Mouse (Mus musculus) left cerebral cortex, postnatal 10 days (tissue): ENCODE measurements around the gene Vmn2r84. TPM values are rescaled to one million over a fixed set of nuclear protein-coding genes. Genes with fewer than 3 reads are reported as not detected.
"Not testable (repeated sequence)": the region's sequence is repeated elsewhere in the genome, so short reads cannot be mapped to it uniquely, and the experiment has no call there.

Experiments used
- DNase-seq, 2 experiments: peaks; one replicate each; pipeline ENCODE4 v3.0.0; 2021 to 2022; ENCODE audit warnings: low spot score in 2 of 2, mixed read lengths in 1 of 2; ENCODE audit errors: extremely low spot score in 1 of 2
- intact Hi-C: fragments of 180-260 bp; cut with DNase I; formaldehyde crosslinking; loops from one replicate; pipeline ENCODE4 v1.15.1; 2025
- total RNA-seq, 2 experiments: library from RNA; stranded (reverse); gene quantifications; 2 replicates each; pipeline ENCODE4 v1.2.3; 2021

Vmn2r84 gene
- total RNA-seq, result under 1 TPM; 0.17 to 0.32 TPM

DNA sequence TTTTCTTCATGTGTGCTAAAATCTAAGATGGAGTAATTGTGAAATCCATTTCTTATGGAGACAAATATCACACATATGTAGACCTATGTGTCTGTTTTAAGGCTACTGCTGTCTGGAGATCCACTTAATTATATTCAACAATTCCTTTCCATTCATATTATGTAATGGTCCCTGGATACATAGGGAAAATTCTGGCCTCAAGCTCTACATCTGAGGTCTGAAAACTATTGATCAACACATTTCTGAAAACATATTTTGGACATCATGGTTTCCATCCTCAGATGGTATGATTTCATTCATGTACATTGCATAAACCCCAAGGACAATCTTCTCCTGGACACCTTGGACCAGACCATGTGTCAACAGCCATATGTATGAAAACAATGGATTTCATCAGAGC is at the start of gene Vmn2r84:
TSS of gene Vmn2r84 (minus strand) at position 101 of the 400 bp plus-strand sequence.
- intact Hi-C loops, result no loop called here
- DNase-seq, result no peak

DNA sequence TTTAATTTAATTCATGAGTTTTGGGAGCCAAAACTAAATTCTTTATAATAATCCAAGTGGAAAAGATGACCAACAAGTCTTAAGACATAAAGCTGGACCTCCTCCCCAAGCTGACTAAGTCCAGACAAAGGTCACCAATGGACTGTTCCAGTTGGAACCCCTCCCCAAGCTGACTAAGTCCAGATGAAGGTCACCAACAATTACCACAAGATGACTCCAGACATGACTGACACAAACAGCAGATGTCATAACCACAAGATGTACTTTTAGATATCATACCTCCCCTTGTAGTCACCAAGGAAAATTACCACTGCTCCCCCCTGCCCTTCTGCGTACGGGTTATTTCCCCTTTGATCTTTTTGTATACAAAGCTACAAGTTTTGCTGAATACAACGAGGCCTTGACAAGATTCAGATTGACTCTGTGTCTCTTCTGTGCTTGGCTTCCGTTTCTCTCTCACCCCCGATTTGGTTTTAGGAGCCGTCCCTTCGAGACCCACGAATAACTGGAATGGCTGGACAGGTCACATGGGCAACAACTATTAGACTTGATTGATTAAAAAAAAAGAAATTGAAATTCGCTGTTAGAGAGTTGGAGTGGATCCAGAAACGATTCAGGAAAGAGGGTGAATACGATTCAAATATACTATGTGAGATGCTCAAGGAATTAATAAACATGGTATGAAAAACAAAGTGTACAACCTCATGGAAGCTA is 40.2 kb upstream of the Vmn2r84 start:
- DNase-seq, intact Hi-C loops: not testable (repeated sequence)

GRCm38 (mm10) chr10:130429603-130430002 is 35.5 kb upstream of the Vmn2r84 start, which contains the start of gene Vmn2r85:
Gene Vmn2r85 (minus strand): TSS chr10:130429703.
- DNase-seq, intact Hi-C loops: not testable (repeated sequence)

GRCm38 (mm10) chr10:130422368-130422767 is 28.2 kb upstream of the Vmn2r84 start:
- intact Hi-C loops, DNase-seq: not testable (repeated sequence)

DNA sequence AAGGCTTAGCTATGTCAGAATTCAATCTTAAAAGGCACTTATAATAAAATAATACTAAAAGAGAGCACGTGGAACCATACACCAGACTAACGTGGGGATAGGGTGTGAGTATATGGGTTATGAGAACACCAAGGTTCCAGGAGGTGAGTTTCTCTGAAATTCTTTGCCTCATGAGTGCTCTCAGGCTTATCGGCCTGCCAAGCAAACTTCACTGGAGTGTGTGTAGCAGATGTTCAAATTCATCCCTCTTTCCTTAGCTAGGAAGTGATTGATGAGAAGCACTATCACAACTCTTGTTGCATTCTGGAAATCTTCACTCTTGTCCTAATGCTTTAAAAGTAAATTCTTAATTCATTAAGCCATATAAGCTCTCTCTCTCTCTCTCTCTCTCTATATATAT is 26.3 kb upstream of the Vmn2r84 start:
- no peak for DNase-seq
- intact Hi-C loops, result no loop called here

GRCm38 (mm10) chr10:130419954-130420353 is 25.8 kb upstream of the Vmn2r84 start:
- intact Hi-C loops, result not testable (repeated sequence)

GRCm38 (mm10) chr10:130416352-130416751 is 22.2 kb upstream of the Vmn2r84 start:
- DNase-seq, result not testable (repeated sequence)

More at GRCm38 (mm10) chr10:130419954-130420353, 25.8 kb upstream of the Vmn2r84 start:
- DNase-seq, result not testable (repeated sequence)

DNA sequence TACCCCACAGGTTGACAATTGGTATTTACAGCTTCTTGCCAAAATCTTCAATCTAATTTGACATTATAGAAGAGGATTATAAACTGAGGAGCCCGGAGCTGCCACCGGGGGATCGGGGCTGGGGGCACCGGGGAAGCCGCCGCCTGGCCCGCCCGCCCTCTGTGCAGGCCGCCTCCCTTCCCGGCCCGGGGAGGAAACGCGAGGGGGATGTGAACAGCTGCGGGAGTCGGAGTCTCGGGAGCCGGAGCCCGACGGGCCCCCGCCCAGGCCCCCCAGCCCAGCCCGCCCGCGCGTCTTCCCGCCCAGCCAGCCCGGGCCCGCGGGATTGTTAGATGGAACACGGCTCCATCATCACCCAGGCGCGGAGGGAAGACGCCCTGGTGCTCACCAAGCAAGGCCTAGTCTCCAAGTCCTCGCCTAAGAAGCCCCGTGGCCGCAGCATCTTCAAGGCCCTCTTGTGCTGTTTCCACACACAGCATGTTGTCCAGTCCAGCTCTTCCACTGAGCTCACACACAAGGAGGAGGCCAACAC is 18.1 kb upstream of the Vmn2r84 start:
- DNase-seq, intact Hi-C loops: not testable (repeated sequence)

More at GRCm38 (mm10) chr10:130416352-130416751, 22.2 kb upstream of the Vmn2r84 start:
- intact Hi-C loops, result not testable (repeated sequence)

GRCm38 (mm10) chr10:130375145-130375544 is 19.0 kb downstream of the Vmn2r84 start:
- intact Hi-C loops, result no loop called here
- DNase-seq, result no peak

DNA sequence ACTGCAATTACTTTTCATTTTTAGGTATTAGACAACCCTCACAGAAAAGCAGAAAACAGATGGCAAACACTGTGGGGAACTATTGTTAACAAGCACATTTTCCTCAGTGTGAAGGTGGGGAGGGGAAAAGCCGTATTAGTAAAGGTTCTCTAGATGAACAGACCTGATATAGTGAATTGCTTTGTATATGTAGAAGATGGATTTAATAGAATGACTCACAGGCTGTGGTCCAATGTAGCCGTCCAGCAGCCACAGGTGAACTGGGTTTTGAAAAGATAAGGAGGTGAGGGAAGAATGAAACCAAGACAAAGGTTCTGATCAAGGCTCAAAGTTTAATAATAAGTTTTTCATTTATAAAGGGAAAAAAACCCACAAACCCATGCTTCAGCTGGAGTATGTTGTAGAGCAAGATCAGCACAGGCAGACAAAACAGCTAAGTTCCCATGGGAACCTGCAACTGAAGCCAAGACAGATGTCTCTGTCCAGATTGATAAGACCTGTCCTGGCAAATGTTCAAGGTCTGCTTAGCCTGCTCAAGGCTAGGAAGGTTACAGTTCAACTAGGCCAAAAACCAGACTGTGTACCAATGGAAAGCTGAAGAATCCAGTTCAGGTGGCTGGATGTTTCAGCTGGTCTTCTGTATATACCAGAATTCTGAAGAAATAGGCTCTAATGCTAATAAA is 21.5 kb downstream of the Vmn2r84 start:
- intact Hi-C loops, result no loop called here
- DNase-seq, result no peak

DNA sequence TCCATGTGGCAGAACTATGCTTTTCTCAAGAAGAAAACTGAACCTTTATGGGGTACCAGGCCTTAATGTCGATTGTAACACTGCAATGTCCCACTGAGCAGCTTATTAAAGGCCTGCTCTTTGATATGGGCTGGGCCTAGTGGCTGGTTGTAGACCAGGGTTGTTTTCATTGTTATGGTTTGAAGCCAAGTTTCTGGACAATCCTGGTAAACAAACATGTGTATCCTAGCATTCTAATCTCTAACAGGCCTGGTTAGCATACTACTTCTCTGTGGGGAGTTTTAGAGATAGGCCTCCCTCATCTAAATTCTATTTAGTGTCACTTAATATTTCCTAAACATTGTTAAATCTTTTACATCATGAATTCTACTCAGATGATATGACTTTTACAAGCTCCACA is 22.5 kb downstream of the Vmn2r84 start:
- intact Hi-C loops, result no loop called here
- no peak for DNase-seq

GRCm38 (mm10) chr10:130370005-130370682 is 24.0 kb downstream of the Vmn2r84 start:
- DNase-seq, result no peak
- intact Hi-C loops, result no loop called here

DNA sequence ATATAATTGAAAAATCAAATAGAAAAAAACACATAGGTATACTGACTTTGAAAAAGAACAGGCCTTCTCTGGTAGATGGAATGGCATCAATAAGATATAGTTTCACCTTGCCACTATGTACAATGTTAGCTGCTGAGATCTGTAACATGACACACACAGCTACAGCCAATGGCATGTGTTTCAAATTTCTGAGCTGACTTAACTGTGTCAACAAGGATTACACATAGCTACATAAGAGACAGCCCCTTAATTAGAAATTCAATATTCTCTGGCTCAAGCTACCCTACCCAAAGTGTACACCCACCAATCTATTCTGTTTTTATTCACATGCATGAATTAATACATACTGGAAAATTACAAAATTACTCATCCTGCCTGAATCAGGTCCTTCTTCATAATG is 25.7 kb downstream of the Vmn2r84 start:
- intact Hi-C loops, result no loop called here
- no peak for DNase-seq

DNA sequence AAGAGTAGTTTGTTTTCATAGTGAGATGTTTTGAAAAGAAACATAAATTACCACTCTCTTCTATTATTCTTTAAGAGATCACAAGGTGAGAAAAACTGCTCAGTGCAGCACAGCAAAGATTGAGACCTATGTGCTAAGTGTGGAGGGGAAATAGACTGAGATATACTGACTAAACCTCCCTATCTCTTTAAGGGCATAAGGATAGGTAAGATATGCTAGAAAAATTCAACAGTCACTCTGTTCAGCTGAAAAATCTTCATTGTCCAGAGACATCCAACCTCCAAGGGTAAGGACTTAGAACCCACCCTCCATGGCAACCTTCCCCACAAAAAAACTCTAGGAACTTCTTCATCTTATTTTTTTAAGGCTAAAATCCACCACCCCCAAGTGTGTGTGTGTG is 29.4 kb downstream of the Vmn2r84 start:
- intact Hi-C loops, result no loop called here
- DNase-seq, result no peak

DNA sequence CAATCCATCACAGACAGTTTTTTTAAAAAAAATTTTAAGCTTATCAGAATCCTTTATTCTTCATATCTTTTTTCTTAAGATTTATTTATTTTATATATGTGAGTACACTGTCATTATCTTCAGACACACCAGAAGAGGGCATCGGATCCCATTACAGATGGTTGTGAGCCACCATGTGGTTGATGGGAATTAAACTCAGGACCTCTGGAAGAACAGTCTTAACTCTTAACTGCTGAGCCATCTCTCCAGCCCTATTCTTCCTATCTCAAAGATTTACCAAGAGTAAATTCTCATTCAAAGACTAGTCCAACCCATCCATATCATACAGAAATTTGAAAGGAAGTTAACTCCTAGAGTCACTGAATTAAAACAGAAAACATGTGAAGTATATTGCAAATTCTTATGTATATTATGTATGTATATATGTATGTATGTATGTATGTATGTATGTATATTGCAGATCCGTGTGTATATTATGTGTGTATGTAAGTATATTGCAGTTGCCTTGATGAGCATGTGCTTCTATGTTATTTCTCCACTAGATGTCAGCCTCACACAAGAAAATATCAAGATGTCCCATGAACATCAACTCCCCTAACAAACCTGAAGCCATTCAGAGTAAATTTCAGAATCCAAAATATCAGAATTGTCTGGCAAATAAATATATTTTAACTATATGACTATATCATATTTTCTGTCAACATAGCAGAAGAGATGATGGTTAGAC is 30.5 kb downstream of the Vmn2r84 start:
- peak in 1 of 2 experiments; percentile 11 for DNase-seq

DNA sequence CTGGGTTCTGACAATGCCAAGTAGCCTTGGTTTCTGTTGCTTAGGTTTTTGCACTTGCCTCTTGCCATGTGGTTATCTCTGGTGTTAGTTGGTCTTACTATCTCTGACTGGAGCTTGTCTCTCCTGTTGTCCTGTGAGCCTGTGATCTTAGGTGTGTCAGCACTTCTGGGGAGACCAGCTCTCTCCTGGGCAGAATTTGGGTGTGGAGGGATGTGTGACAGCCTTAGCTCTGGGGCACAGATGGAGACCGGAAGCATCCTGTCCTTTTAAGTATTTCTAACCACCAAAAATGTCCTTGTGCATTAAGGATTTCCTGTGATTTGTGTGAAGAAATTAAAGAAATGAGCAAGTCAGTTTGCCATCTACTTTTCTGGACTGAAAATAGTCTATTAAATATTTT is 50.1 kb downstream of the Vmn2r84 start:
- intact Hi-C loops, result no loop called here
- DNase-seq, result no peak

More for the DNA sequence above, 30.5 kb downstream of the Vmn2r84 start:
- intact Hi-C loops, result no loop called here

DNA sequence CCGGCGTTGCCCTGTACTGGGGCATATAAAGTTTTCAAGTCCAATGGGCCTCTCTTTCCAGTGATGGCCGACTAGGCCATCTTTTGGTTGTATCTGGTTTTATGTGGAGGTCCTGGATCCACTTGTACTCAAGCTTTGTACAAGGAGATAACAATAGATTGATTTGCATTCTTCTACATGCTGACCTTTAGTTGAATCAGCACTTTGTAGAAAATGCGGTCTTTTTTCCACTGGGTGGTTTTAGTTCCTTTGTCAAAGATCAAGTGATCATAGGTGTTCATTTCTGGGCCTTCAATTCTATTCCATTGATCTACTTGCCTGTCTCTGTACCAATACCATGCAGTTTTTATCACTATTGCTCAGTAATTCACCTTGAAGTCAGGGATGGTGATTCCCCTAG is 54.1 kb downstream of the Vmn2r84 start:
- DNase-seq, intact Hi-C loops: not testable (repeated sequence)

DNA sequence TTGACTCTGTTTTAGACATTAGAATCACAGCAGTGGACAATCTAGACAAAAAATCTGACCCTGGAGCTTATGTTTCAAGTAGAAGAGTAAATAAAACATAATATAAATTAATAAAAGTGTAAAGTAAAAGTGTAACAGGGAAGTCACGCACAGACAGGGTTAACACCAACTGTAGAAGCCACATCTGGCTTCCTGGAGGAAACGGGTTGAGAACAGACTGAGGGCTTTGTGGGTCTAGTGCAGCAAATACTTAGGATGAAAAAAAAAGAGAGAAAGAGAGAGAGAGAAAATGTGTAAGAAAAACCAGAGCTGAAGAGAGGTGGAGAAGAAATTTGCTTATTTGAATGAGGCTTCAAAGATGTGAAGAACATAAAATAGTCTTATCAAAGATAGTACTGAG is 56.6 kb downstream of the Vmn2r84 start:
- DNase-seq, result no peak
- intact Hi-C loops, result no loop called here

GRCm38 (mm10) chr10:130336385-130336784 is 57.7 kb downstream of the Vmn2r84 start:
- no peak for DNase-seq
- intact Hi-C loops, result no loop called here
